Mouse (Mus musculus) spleen, adult 18-20 months (tissue): ENCODE results near the gene Bpifc.

Experiments
- DNase-seq, 2 experiments: peaks; one replicate each; pipeline ENCODE4 v3.0.0; 2022; ENCODE audit warnings: mixed read lengths in 2 of 2

Bpifc gene

GRCm38 (mm10) chr10:85951765-85952443 is 59.8 kb downstream of the Bpifc start:
- DNase-seq: peak in 1 of 2 experiments; percentile 17

- DNase-seq: no peak
Observed at GRCm38 (mm10) chr10:85948483-85949196, 63.1 kb downstream of the Bpifc start.

GRCm38 (mm10) chr10:85936280-85936965 is 75.3 kb downstream of the Bpifc start:
- no peak for DNase-seq

- DNase-seq: no peak
Observed at GRCm38 (mm10) chr10:85929962-85930361, 81.7 kb downstream of the Bpifc start.

- no peak for DNase-seq
Observed at GRCm38 (mm10) chr10:85929208-85929591, 82.5 kb downstream of the Bpifc start.

GRCm38 (mm10) chr10:85928499-85929207 is 83.0 kb downstream of the Bpifc start:
- peak; percentile 64 to 75 for DNase-seq

- DNase-seq: peak in 1 of 2 experiments; percentile 28
Observed at GRCm38 (mm10) chr10:85927676-85928445, 83.8 kb downstream of the Bpifc start, which contains the start of gene Ascl4. Gene Ascl4 (plus strand): TSS chr10:85927681.

GRCm38 (mm10) chr10:85916498-85917309 is 95.0 kb downstream of the Bpifc start, which contains the start of gene Prdm4:
Gene Prdm4 (minus strand): TSS chr10:85917142.
- peak; percentile 95 to 96 for DNase-seq
